Mouse (Mus musculus) intestine, embryonic 16.5 days (tissue): ENCODE results near the gene Ddx54. TPM values are rescaled to one million over a fixed set of nuclear protein-coding genes. Genes with fewer than 3 reads are reported as not detected.

Source experiments
- ATAC-seq: fragments of 200-750 bp; cut with Nextera tagmentation; 2 replicates; pipeline ENCODE4 v1.8.0; 2017; ENCODE audit warnings: moderate TSS enrichment, moderate library complexity
- H3K27ac ChIP-seq: fragments of 300-500 bp; sonication (generic); 2 replicates; pipeline ENCODE4 v1.5.1; 2014; ENCODE audit warnings: mild to moderate bottlenecking, low read length
- H3K27me3 ChIP-seq: fragments of 300-500 bp; sonication (generic); replicated peaks from 2 replicates; pipeline ENCODE4 v1.6.1; 2014; ENCODE audit warnings: low read length, control low read depth, mixed read lengths; ENCODE audit not compliant: control insufficient read depth, insufficient read depth
- H3K36me3 ChIP-seq: fragments of 300-500 bp; sonication (generic); 2 replicates; pipeline ENCODE4 v1.6.1; 2014; ENCODE audit warnings: low read length, control low read depth; ENCODE audit not compliant: control insufficient read depth, insufficient read depth
- H3K4me1 ChIP-seq: fragments of 300-500 bp; sonication (generic); 2 replicates; pipeline ENCODE4 v1.6.1; 2014; ENCODE audit warnings: low read length, control low read depth, mixed read lengths; ENCODE audit not compliant: control insufficient read depth, insufficient read depth
- H3K4me2 ChIP-seq: fragments of 300-500 bp; sonication (generic); 2 replicates; pipeline ENCODE4 v1.6.1; 2014; ENCODE audit warnings: low read depth, low read length, control low read depth
- H3K4me3 ChIP-seq: fragments of 300-500 bp; sonication (generic); 2 replicates; pipeline ENCODE4 v1.5.1; 2014; ENCODE audit warnings: mild to moderate bottlenecking, low read length
- H3K9ac ChIP-seq: fragments of 300-500 bp; sonication (generic); 2 replicates; pipeline ENCODE4 v1.6.1; 2014; ENCODE audit warnings: low read depth, low read length
- H3K9me3 ChIP-seq: fragments of 300-500 bp; sonication (generic); 2 replicates; pipeline ENCODE4 v1.6.1; 2016; ENCODE audit warnings: low read length, control low read depth; ENCODE audit not compliant: control insufficient read depth
- WGBS: fragments of 180-500 bp; shearing (Covaris S2); extraction: QIAGEN DNeasy Blood & Tissue Kit; methylation state at CpG from one replicate; pipeline ENCODE4 v1.1.7; 2014; 5-methylcytosine and 5-hydroxymethylcytosine counted together
- polyA plus RNA-seq: library from polyadenylated mRNA; unstranded; fragments of >200 nt; fragmentation: Nextera tagmentation; extraction: Ambion mirVana; gene quantifications from 2 replicates; pipeline ENCODE4 v1.2.1, GENCODE M21; 2015

Gene Ddx54
- polyA plus RNA-seq, result 50.8 and 51.4 TPM in 2 replicates

- peak within 1 kb of the TSS; percentile 83 for H3K27ac ChIP-seq
- ATAC-seq, result peak; percentile 83
- H3K9ac ChIP-seq, result peak within 1 kb of the TSS; percentile 85
- H3K27me3 ChIP-seq, result no peaks in the 10 kb centered on the region
- peak within 1 kb of the TSS; percentile 86 for H3K4me2 ChIP-seq
- peaks cover 5% of the 10 kb centered on the region; the same call in 1 of the 2 replicates for H3K9me3 ChIP-seq
- H3K36me3 ChIP-seq, result peaks cover 13% of the 10 kb centered on the region
- peaks cover 16% of the 10 kb centered on the region for H3K4me1 ChIP-seq
- peak within 1 kb of the TSS; percentile 87 for H3K4me3 ChIP-seq
- WGBS, result 0% methylated on average over 22 of the region's 22 CpGs
Observed at GRCm38 (mm10) chr5:120612442-120612821, at the start of gene Ddx54, which contains the start of gene Rita1. TSS of gene Ddx54 (plus strand) at chr5:120612739. TSS of gene Rita1 (minus strand) at chr5:120612589.

- peak overlapping the region; percentile 27; the same call in 1 of the 2 replicates for H3K4me2 ChIP-seq
- peak overlapping the region; percentile 89 for H3K27ac ChIP-seq
- H3K4me3 ChIP-seq, result no peak overlapping the region
- H3K4me1 ChIP-seq, result peaks cover 89% of the 10 kb centered on the region
- H3K36me3 ChIP-seq, result no peaks in the 10 kb centered on the region
- WGBS, result 33% methylated on average over 28 of the region's 28 CpGs
- H3K27me3 ChIP-seq, result no peaks in the 10 kb centered on the region
- peak; percentile 73 for ATAC-seq
- no peaks in the 10 kb centered on the region for H3K9me3 ChIP-seq
- H3K9ac ChIP-seq, result peak overlapping the region; percentile 17
Observed at GRCm38 (mm10) chr5:120562956-120563913, 49.3 kb upstream of the Ddx54 start.

GRCm38 (mm10) chr5:120563914-120564311 is 48.6 kb upstream of the Ddx54 start:
- Histone ChIP-seq H3K36me3 (no peaks in the 10 kb centered on the region), H3K27me3 (no peaks in the 10 kb centered on the region), H3K9me3 (no peaks in the 10 kb centered on the region), H3K9ac (no peak overlapping the region), H3K4me2 (0 out of 2 replicates have a peak overlapping the region, but pooled peaks have one; percentile 27), H3K4me1 (peaks cover 89% of the 10 kb centered on the region), H3K27ac (peak overlapping the region; percentile 89), H3K4me3 (no peak overlapping the region)
- no peak for ATAC-seq
- 22% methylated on average over 4 of the region's 4 CpGs for WGBS

GRCm38 (mm10) chr5:120565171-120565905 is 47.2 kb upstream of the Ddx54 start:
- peak overlapping the region; percentile 47; the same call in 1 of the 2 replicates for H3K9ac ChIP-seq
- peak overlapping the region; percentile 66 for H3K27ac ChIP-seq
- no peaks in the 10 kb centered on the region for H3K9me3 ChIP-seq
- no peak for ATAC-seq
- no peaks in the 10 kb centered on the region for H3K27me3 ChIP-seq
- H3K36me3 ChIP-seq, result no peaks in the 10 kb centered on the region
- WGBS, result 45% methylated on average over 15 of the region's 15 CpGs
- H3K4me1 ChIP-seq, result peaks cover 83% of the 10 kb centered on the region
- no peak overlapping the region for H3K4me2 ChIP-seq
- H3K4me3 ChIP-seq, result no peak overlapping the region

GRCm38 (mm10) chr5:120566101-120566500 is 46.4 kb upstream of the Ddx54 start:
- Histone ChIP-seq H3K36me3 (no peaks in the 10 kb centered on the region), H3K27me3 (no peaks in the 10 kb centered on the region), H3K27ac (peak overlapping the region; percentile 30), H3K4me3 (no peak overlapping the region), H3K9me3 (no peaks in the 10 kb centered on the region), H3K9ac (peak overlapping the region; percentile 47; the same call in 1 of the 2 replicates), H3K4me2 (no peak overlapping the region), H3K4me1 (peaks cover 84% of the 10 kb centered on the region)
- 70% methylated on average over 5 of the region's 5 CpGs for WGBS
- ATAC-seq, result no peak

GRCm38 (mm10) chr5:120566681-120567252 is 45.8 kb upstream of the Ddx54 start:
- Histone ChIP-seq H3K4me2 (no peak overlapping the region), H3K27me3 (no peaks in the 10 kb centered on the region), H3K9ac (no peak overlapping the region), H3K9me3 (no peaks in the 10 kb centered on the region), H3K4me3 (no peak overlapping the region), H3K4me1 (peaks cover 87% of the 10 kb centered on the region), H3K27ac (peak overlapping the region; percentile 82), H3K36me3 (no peaks in the 10 kb centered on the region)
- ATAC-seq, result no peak
- whole genome bisulfite sequencing, result 57% methylated on average over 9 of the region's 9 CpGs

GRCm38 (mm10) chr5:120567253-120567701 is 45.3 kb upstream of the Ddx54 start:
- peaks cover 85% of the 10 kb centered on the region for H3K4me1 ChIP-seq
- H3K27ac ChIP-seq, result peak overlapping the region; percentile 82
- no peak overlapping the region for H3K4me2 ChIP-seq
- no peaks in the 10 kb centered on the region for H3K27me3 ChIP-seq
- H3K36me3 ChIP-seq, result no peaks in the 10 kb centered on the region
- ATAC-seq, result peak; percentile 25
- peak overlapping the region; percentile 45; the same call in 1 of the 2 replicates for H3K9ac ChIP-seq
- no peak overlapping the region for H3K4me3 ChIP-seq
- 40% methylated on average over 21 of the region's 21 CpGs for WGBS
- H3K9me3 ChIP-seq, result no peaks in the 10 kb centered on the region

GRCm38 (mm10) chr5:120567761-120568211 is 44.8 kb upstream of the Ddx54 start:
- 56% methylated on average over 14 of the region's 14 CpGs for WGBS
- no peak for ATAC-seq
- H3K4me2 ChIP-seq, result no peak overlapping the region
- peak overlapping the region; percentile 45; the same call in 1 of the 2 replicates for H3K9ac ChIP-seq
- H3K27ac ChIP-seq, result peak overlapping the region; percentile 82
- H3K27me3 ChIP-seq, result no peaks in the 10 kb centered on the region
- H3K4me1 ChIP-seq, result peaks cover 82% of the 10 kb centered on the region
- no peak overlapping the region for H3K4me3 ChIP-seq
- no peaks in the 10 kb centered on the region for H3K36me3 ChIP-seq
- no peaks in the 10 kb centered on the region for H3K9me3 ChIP-seq
